Mouse (Mus musculus) cerebellum, adult 9-10 months (tissue): ENCODE measurements around the gene Serpinb13.
"Not testable (repeated sequence)": the region's sequence is repeated elsewhere in the genome, so short reads cannot be mapped to it uniquely, and the experiment has no call there.

Experiments used
- DNase-seq: peaks from one replicate; pipeline ENCODE4 v3.0.0; 2022

Gene Serpinb13

GRCm38 (mm10) chr1:106980684-106981083 is at the start of gene Serpinb13:
Serpinb13 (plus strand) TSS chr1:106980984.
- DNase-seq = no peak

GRCm38 (mm10) chr1:106931954-106932353 is 48.8 kb upstream of the Serpinb13 start:
- DNase-seq = no peak

- no peak for DNase-seq
Measured at GRCm38 (mm10) chr1:106933658-106934057, 47.1 kb upstream of the Serpinb13 start.

GRCm38 (mm10) chr1:106934265-106934664 is 46.5 kb upstream of the Serpinb13 start, which contains the start of gene Serpinb12:
Serpinb12 (plus strand) TSS chr1:106934449.
- no peak for DNase-seq

GRCm38 (mm10) chr1:106947217-106947616 is 33.6 kb upstream of the Serpinb13 start:
- DNase-seq = no peak

GRCm38 (mm10) chr1:106959981-106960380 is 20.8 kb upstream of the Serpinb13 start:
- no peak for DNase-seq

GRCm38 (mm10) chr1:106961023-106961422 is 19.8 kb upstream of the Serpinb13 start:
- DNase-seq = peak; percentile 1

GRCm38 (mm10) chr1:106983092-106983491 is 2.3 kb downstream of the Serpinb13 start:
- DNase-seq = no peak

- no peak for DNase-seq
Measured at GRCm38 (mm10) chr1:106983865-106984264, 3.1 kb downstream of the Serpinb13 start.

- no peak for DNase-seq
Measured at GRCm38 (mm10) chr1:107000424-107000823, 19.6 kb downstream of the Serpinb13 start.

GRCm38 (mm10) chr1:107001754-107002153 is 21.0 kb downstream of the Serpinb13 start:
- no peak for DNase-seq

- no peak for DNase-seq
Measured at GRCm38 (mm10) chr1:107006316-107006715, 25.5 kb downstream of the Serpinb13 start.

GRCm38 (mm10) chr1:107014530-107014929 is 33.7 kb downstream of the Serpinb13 start:
- no peak for DNase-seq

- no peak for DNase-seq
Measured at GRCm38 (mm10) chr1:107015210-107015609, 34.4 kb downstream of the Serpinb13 start.

- DNase-seq = no peak
Measured at GRCm38 (mm10) chr1:107025886-107026285, 45.1 kb downstream of the Serpinb13 start.

- not testable (repeated sequence) for DNase-seq
Measured at GRCm38 (mm10) chr1:107034236-107034635, 53.5 kb downstream of the Serpinb13 start.
